Mouse (Mus musculus) kidney, postnatal 36 days (tissue): ENCODE data around the gene Gm2115.

Source experiments
- DNase-seq, 2 experiments: peaks; one replicate each; pipeline ENCODE4 v3.0.0; 2021 to 2022; ENCODE audit warnings: mixed read lengths in 2 of 2

Gene Gm2115

DNA sequence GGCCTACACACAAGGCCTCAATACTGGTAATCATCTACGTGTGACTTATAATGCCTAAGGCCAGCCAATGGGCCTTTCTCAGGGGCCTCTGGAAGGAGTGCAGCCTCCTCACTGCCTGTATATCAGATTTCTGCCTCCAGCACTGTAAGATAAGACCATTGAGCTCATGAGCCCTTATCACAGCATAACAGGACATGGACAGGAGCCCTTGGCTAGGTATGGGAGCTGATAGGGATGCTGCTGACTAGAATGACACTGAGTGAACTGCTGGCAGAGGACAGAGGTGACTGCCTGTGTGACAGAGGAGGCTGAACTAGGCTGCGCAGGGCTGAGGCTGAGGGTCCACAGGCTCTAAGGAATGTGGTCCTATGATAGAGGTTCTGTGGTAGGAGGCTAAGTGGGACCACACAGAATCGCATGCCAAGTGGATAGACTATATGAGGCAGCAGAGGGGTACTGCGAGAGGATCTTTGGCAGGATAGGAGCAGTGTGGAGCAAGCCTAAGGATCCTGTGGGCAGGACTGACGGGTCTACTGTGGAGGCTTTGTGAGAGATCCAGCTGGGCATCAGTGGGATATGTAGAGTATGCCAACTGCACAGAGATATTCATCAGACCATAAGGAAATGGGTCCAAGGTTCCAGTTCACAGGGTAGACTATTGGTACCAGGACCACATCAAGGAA is 58.5 kb downstream of the Gm2115 start:
- DNase-seq: no peak

GRCm38 (mm10) chr7:84590622-84591021 is 61.9 kb downstream of the Gm2115 start:
- DNase-seq: peak in 1 of 2 experiments; percentile 0

- DNase-seq: no peak
These were observed 62.6 kb downstream of the Gm2115 start for GRCm38 (mm10) chr7:84591347-84591746.

GRCm38 (mm10) chr7:84594087-84594916 is 65.5 kb downstream of the Gm2115 start:
- peak; percentile 40 to 51 for DNase-seq

DNA sequence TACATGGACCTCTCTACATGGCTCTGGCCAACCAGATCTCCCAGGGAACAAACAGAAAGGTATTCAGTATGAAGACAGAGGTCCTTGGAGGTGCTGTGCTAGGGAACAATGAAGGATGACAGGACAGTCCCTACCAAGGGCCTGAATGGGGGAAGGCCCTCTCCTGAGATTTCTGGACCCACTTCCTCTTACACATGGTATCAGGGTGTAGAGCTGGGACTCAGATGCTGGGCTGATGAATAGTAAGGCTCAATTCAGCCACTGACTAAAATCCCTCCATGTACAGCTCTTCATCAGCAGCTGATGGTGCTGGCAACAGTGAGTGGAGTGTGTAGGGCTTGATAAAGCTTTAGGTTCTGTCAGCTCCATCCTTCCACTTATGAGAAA is 66.2 kb downstream of the Gm2115 start:
- DNase-seq: no peak

- DNase-seq: no peak
These were observed 67.2 kb downstream of the Gm2115 start for GRCm38 (mm10) chr7:84596002-84596401.

GRCm38 (mm10) chr7:84596633-84597032 is 67.9 kb downstream of the Gm2115 start:
- DNase-seq: no peak

DNA sequence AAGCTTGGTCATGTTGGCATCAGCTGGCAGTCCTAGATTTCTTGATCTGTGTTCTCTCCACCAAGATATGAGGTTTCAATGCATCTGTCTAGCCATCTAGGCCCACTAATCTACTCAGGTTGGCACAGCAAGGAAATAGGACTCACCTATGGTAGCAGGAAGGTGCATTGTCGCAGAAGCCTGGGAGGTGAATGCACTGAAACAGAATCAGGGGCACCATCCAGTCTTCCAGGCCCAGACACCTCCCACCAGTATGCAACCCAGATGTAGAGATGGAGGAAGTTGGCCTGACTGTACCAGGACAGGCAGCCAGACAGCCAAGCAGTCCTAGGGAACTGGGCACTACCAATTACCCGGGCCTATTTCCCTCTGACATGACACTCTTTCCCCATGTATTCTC is 71.9 kb downstream of the Gm2115 start:
- DNase-seq: no peak

DNA sequence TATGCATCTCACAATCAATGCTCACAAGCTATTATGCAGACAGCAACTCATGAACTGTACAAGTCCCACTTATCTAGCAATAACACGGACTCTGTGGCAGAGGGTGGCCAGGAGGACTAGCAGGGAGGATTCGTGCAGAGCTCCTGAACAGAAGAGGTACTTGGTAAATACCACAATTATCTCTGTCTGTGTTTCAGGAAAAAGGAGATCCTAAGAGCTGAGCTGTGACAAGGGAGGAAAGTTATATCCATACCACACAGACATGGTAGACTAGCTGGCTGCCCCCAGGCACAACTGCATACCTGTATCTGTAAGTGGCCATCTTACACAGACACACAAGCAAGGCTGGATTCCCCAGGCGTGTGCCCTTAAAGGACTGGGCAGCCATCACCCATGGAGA is 72.6 kb downstream of the Gm2115 start:
- DNase-seq: no peak

- DNase-seq: peak; percentile 73 to 87
These were observed 75.7 kb downstream of the Gm2115 start for GRCm38 (mm10) chr7:84604501-84604900.

GRCm38 (mm10) chr7:84605033-84605687 is 76.4 kb downstream of the Gm2115 start:
- peak in 1 of 2 experiments; percentile 40 for DNase-seq

DNA sequence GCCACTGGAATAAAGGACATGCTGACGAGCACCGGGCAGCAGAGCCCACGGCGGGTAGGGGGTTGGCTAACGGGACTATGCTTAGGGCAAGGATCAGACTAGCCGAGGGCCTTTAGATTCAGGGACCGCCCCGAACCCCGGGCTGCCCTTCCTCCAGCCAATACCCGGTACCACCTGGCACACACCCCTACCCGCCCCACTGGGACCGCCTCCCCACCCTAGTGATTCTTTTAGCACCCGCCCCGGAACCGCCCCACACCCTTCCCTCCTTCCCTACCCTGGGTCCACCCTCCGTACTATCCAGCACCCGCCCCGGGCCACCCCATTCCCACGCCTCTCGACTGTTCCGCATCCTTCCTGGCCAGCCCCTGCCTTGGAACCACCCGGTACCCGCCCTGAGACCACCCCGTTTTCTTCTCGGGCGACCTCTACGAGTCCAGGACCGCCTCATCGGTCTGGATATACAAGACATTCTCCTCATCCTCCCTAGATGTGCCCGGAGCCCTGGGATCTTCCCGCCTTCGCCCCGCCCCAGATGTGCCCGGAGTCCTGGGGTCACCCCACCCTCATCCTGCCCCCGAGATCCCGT is 77.0 kb downstream of the Gm2115 start:
- DNase-seq: peak; percentile 96 to 97

- DNase-seq: peak; percentile 79 to 87
These were observed 77.6 kb downstream of the Gm2115 start, which contains the start of gene Fah for GRCm38 (mm10) chr7:84606293-84606749. Gene Fah, minus strand, starts transcription at chr7:84606722.

DNA sequence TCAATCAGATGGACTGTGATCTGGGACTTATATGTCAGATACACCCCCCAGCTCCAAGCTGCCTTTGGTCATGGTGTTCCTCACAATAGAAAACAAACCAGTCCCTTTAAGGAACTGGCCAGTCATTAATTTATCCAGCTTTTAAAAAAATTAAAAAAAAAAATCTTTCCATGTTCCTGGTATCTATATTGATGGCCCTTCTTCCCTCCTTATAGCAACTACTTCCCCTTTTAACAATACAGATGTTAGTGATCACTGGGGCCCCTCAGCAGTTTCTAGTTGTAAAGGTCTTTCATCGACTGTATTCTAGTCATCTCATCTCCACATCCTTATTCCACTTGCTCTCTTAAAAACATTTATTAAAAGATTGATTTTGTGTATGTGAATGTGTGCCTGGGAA is 82.9 kb downstream of the Gm2115 start:
- no peak for DNase-seq

DNA sequence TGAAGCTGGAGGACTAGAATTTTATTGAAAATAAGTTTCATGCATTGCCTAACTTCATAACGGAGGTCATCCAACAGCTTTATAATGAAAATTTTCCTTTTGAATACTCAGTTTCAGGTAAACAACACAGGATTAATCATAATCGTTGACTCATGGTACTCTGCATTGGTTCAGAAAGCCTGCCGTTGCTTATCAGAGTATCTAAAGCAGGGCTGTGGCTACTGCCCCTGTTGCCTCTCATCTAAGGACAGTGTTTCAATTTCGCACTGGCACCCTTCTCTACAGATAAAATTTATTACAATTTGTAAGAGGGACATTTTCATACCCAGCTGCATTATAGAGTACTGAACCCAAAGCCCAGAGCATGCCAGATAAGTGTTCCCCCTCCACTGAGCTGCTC is 83.7 kb downstream of the Gm2115 start:
- DNase-seq: no peak

- DNase-seq: no peak
These were observed 90.2 kb downstream of the Gm2115 start for GRCm38 (mm10) chr7:84618951-84619350.

DNA sequence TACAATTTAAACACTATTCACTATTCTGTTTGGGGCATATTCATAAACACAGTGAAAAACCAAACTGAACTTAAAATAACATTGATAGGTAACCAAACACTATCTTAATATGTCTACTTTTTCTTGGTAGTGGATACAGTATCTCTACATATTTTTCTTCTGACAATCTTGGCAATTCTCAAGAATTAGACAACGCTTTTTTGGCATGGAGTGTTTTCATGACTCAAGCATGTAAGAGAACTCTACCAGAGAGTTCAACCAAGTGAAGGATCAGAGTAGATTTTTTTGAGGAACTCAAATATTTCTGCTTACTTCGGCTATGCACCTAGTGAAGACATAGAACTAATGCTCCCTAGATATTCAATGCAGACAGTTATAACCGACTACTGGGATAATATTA is 92.2 kb downstream of the Gm2115 start:
- no peak for DNase-seq

GRCm38 (mm10) chr7:84623718-84624117 is 95.0 kb downstream of the Gm2115 start:
- DNase-seq: no peak

DNA sequence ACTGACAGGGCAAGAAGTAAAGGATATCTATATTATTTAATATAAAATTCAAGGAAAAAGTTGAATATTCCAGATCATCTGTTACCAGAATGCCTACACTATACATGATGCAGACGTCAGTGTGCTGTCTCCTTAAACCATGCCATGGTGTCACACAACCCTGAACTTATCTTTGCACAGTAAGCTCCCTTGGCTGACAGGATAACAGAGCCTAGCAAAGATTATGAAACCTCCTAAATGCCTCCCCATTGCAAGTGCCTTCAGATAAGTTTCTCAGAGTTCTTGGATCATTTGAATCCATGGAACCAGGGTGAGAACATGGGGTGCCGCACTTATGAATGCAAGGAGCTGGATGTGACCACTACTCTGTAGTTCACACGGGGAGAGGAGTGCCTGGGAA is 103.1 kb downstream of the Gm2115 start:
- DNase-seq: no peak
